Mouse (Mus musculus) liver (tissue): ENCODE results near the gene Polr2j.
"Not testable (repeated sequence)": the region's sequence is repeated elsewhere in the genome, so short reads cannot be mapped to it uniquely, and the experiment has no call there.

Experiments
- DNase-seq: peaks from one replicate; pipeline ENCODE4 v3.0.0-alpha.2; 2020; ENCODE audit warnings: mixed read lengths

The Polr2j gene

DNA sequence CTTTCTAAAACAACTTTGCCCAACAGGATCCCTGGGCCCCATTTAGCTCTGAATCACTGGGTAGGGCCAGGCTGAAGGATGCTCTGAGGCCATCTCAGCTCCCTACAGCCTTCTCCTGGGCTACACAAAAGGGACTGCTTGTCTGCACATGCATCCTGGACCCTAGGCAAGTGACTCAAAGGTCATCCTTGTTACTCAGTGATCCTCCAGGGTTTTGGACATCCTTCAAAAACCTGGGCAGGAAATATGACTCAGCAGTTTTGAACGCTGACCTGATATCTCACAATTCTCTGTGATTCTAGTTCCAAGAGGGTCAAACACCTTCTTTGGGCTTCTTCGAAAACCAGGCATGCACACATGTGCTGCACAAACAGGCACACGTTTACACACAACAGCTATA is 7.4 kb upstream of the Polr2j start:
- no peak for DNase-seq

DNA sequence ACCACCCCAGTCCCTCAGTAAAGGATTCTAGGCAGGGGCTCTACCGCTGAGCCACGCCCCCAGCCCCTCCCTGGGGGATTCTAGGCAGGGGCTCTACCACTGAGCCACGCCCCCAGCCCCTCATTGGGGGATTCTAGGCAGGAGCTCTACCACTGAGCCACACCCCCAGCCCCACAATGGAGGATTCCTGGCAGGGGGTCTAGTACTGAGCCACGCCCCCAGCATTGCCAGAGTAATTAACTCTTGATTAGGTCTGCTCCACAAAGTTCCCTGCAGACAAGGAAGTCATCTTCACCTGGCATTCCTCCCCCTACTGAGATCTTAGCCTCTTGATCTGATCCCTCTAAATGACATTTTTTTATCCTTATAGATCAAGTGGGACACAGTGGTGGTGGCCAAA is 2.9 kb upstream of the Polr2j start:
- not testable (repeated sequence) for DNase-seq

DNA sequence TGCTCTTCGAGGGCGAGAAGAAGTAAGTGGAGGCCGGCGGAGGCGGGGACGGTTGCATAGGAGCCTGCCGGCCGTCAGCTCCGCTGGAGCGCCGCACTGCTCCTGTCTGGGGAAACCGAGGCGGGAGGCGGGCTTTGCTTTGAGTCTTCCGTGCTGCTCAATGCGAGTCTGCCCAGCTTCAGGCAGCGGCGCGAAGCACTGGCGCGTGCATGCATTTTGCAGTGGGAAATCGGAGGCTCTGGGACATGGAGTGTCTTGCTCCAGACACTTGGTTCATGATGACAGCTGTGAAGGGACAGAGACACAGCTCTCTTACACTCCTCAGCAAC is 317 bp downstream of the Polr2j start:
- DNase-seq = no peak

DNA sequence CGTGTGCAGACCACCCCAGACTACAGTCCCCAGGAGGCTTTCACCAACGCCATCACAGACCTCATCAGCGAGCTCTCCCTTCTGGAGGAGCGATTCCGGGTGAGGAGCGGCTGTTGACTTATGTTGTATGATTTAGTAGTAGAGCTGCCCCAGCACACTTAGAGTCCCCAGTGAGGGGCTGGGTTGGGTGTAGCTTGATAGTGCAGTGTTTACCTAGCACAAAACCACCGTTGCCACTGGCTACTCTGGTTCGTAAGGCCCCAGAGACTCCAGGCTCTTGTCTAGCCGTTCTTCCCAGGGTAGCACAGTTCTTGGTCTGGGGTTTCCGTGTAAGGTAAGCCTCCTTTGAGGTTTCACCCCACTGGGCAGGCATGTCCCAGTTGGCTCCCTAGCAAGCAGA is 5.7 kb downstream of the Polr2j start:
- DNase-seq = no peak

GRCm38 (mm10) chr5:136135571-136136291 is 19.3 kb downstream of the Polr2j start, which contains the start of the genes Lrwd1 and Alkbh4:
Gene Lrwd1, minus strand, starts transcription at chr5:136136074.
Gene Alkbh4, plus strand, starts transcription at chr5:136136146.
- peak; percentile 97 for DNase-seq

GRCm38 (mm10) chr5:136136292-136136990 is 20.0 kb downstream of the Polr2j start:
- DNase-seq = peak; percentile 26

- DNase-seq = peak; percentile 76
Observed at GRCm38 (mm10) chr5:136137658-136138274, 21.3 kb downstream of the Polr2j start.

- no peak for DNase-seq
Observed at GRCm38 (mm10) chr5:136139393-136139792, 23.0 kb downstream of the Polr2j start.

- no peak for DNase-seq
Observed at GRCm38 (mm10) chr5:136140057-136140482, 23.6 kb downstream of the Polr2j start.

DNA sequence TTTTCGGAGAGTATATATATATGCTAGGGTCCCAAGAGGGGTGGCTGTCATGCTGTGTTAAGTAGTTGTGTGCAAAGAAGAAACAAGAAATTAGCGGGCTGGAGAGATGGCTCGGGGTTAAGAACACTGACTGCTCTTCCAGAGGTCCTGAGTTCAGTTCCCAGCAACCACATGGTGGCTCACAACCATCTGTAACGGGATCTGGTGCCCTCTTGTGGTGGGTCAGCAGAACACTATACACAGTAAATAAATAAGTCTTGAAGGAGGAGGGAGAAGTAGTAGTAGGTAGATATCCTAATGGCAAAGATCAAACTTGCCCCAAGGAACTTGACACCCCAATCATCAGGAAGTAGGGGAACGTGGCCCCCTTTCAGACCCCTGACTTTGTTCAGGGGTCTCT is 26.3 kb downstream of the Polr2j start:
- no peak for DNase-seq

DNA sequence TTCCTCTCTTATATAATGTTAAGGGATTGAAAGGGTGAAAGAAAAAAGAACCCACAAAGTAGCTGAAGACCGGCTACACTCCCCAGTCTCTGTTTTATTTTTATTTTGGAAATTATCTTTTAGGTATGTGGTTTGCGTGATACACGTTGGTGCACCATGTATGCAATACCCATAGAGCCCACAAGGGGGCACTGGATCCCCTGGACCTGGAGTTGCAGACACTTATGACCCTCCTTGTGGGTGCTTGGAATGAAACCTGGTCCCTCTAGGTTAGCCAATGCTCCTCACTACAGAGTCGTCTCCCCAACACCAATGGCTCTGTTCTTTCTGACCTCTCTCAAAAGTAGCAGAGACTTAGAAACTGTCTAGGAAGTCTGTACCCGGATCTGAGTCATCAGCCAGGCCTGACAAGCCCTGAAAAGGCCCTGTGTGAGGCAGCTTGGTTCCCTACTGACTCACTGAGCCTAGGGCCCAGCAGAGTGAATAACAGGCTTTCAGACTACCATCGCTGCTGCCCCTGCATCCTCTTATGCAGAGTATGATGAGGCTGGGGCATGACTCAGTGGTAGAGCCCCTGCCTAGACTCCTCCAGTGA is 26.8 kb downstream of the Polr2j start:
- peak; percentile 25 for DNase-seq

DNA sequence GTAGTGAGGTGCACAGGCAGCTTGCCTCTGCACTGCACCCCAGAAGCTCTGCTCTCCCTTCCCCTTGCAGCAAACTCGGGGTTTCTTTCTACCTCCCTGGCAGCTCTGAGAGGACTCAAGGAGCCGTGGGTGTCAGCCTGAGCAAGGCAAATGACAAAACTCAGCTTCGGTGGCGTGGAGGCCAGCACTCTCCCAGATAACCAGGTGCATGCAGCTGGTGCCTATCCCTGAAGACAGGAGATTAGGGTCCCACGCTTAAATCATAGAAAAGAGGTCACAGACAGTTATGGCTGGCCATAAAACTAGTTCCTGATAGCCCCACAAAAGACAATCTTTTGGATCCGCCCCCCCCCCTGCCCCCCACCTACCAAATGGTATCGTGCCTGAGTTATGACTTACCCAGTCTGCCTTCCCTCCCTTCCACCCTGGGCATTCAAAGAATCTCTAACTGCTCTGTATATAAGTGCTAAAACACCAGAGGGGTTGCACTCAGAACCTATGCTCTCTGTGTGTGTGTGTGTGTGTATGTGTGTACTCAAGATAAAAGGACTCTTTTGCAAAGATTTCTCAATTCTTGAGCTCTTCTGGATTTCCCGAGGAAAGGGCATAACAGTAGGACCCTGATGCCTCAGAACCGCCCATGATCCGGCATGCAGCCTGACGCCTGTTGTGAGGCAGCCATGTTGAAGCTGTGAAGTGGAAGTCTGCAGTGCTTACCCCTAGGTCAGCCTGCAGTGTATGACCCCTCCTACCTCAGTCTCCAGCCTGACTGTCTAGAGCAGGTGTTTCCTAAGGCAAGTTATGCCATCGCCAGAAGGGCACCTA is 28.4 kb downstream of the Polr2j start:
- peak; percentile 26 for DNase-seq

- DNase-seq = no peak
Observed at GRCm38 (mm10) chr5:136146936-136147335, 30.5 kb downstream of the Polr2j start.

DNA sequence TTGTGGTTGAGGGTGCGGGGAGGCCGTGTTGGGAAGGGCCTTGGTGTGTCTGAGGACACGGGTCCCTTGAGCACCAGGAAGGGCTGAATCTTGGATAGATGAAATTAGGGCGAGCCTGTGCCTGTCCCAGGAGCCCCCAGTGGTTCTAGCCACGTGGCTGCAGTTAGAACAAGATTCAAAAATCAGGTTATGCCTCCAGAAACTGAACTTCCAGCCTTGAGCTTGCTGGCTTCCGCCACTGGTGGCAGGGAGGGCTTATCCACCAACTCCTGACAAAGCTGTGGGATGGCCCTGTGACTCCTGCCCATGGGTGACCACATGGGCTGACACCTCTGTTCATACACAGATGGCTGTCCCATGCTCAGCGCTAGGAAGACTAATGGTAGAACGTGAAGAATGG is 31.3 kb downstream of the Polr2j start:
- DNase-seq = no peak

DNA sequence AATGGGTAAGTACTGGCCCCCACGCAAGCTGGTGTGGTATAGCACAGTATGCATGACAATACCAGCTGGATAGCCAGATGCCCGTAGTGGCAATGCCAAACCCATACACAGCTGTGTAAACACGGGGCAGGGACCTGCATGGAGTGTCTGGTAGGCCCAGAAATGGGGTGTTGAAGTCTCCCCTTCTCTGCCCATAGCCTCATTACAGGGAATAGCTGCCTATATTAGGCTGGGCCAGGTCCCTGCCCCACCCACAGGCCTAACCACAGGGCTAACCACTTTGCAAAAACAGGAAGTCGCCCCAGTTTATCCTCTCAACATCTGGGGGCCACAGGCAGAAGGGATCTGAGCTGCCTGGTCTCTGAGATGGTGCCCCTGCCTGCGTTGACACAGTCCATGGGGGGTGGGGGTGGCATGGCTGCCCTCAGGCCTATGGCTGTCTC is 32.7 kb downstream of the Polr2j start:
- DNase-seq = peak; percentile 28

GRCm38 (mm10) chr5:136152365-136152764 is 35.9 kb downstream of the Polr2j start:
- DNase-seq = no peak

GRCm38 (mm10) chr5:136155399-136155798 is 39.0 kb downstream of the Polr2j start:
- DNase-seq = no peak

DNA sequence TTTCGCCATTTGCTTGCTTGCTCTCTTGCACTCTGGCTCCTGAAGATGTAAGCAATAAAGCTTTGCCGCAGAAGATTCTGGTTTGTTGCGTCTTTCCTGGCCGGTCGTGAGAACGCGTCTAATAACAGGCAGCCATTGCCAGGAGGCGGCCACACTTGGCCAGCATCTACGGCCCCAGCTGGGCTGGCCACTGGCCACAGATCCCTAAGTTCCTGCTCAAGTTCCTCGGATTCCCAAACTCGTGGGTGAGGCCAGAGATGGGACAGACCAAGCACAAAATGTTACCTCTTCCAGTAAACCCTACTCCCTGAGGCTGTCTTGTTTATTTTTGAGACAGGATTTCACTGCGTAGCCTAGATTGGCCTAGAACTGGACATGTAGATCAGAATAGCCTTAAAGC is 43.7 kb downstream of the Polr2j start:
- not testable (repeated sequence) for DNase-seq

- no peak for DNase-seq
Observed at GRCm38 (mm10) chr5:136163807-136164474, 47.5 kb downstream of the Polr2j start.

DNA sequence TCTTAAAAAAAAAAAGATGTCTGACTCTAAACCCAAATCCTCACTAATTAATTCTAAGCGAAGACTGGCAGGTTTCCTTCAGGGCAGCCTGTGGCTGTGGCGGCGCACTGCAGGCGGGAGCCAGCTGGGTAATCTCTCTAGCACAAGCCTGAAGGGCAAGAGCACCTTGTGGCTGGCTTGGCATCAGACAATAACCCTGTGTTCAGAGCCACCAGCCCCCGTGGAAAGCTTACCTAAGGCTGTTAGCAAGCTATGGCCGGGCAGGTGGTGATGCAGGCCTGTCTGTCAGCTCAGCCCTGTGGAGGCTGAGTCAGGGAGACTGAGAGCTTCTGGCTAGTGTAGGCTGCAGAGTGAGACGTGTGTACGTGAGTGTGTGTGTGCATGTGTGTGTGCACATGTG is 48.8 kb downstream of the Polr2j start:
- no peak for DNase-seq

DNA sequence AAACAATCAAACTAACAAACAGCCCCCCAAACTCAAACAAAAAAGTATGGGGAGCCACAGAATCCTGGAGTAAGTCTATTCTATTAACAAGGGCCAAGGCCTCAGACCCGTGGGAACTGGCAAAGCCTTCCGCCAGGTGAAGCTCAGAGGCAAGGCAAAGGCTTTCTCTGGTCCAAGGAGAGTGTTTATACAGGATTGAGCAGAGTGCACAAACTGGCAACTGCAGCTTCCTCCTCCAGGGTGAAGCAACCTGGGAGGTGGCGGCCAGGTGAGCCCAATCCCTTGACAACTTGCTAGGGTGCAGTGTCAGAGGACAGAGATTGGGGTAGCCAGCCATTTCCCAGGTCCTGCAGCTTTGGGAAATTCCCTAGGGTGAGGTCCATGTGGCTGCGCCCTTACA is 50.9 kb downstream of the Polr2j start:
- no peak for DNase-seq

GRCm38 (mm10) chr5:136168071-136168470 is 51.6 kb downstream of the Polr2j start:
- DNase-seq = no peak
